Mouse (Mus musculus) cerebellum, postnatal 4 days (tissue): ENCODE measurements at regions not wholly inside any gene's neighbourhood (a gene's known extent, or its start where the extent isn't known, plus 50 kb on each side); places are given as distances from the start of the nearest gene placed in this dataset.
A peak's percentile ranks its signal among the peaks of the same experiment; 100 is the strongest.

ENCODE experiments used
- DNase-seq, 2 experiments: peaks; one replicate each; pipeline ENCODE4 v3.0.0; 2022; ENCODE audit warnings: low spot score in 2 of 2, mixed read lengths in 1 of 2

GRCm38 (mm10) chr1:193649400-193649799, 279.3 kb upstream of the Camk1g start:
- no peak for DNase-seq

GRCm38 (mm10) chr1:193647371-193648270, 277.5 kb upstream of the Camk1g start:
- no peak for DNase-seq

DNA sequence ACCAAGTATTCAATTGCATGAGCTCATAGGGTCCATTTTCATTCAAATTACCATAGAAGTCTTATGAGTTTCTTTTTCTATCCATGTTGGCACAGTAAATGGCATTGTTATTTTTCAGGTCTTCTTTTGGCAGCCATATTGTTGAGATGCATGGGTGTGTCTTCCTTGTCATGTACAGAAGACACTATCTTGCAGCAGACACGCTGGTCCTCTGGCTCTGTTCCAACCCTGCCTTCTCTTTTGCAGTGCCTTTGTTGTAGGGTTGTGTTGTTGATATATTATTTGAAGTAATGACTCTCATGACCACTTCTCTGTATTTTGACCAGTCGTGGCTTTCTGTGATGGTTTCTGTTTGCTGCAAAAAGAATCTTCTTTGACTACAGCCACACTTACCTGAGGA, 274.4 kb upstream of the Camk1g start:
- no peak for DNase-seq

DNA sequence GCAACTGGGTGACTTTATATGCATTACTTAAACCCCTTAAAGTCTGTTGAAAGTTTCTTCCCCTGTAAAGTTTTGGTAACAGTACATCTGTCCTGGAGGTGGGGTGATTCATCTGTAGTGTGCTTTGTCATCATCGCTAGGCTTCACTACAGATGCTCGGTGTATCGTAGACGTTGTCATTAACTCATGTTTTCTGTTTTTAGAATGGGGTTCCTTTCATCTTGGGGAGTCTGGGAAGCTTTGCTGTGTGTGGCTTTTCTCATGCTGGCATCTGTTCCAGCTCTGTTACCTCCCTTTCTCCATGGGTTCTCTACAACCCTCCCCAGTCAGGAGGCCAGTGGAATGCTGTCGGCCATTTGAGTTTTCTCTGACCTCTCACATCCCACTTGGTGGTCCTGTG, 266.4 kb upstream of the Camk1g start:
- no peak for DNase-seq

DNA sequence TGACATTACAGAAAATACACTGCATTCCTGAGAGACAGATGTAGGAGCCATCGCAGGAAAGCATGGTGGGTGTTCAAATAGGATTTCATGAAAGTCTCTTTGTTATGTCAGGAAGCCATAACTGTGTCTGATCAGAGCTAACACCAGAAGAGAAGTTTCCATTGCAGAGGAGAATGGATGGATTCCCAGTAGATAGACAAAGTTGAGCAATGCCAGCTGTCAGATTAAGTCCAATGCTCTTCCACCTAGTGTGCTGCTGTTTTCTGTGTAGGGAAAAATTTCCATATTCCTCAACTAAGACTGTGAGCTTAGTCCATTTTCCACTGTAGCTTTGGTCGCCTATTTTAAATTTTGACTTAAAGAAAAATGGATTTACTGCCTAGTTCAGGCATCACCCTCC, 262.0 kb upstream of the Camk1g start:
- DNase-seq = no peak

DNA sequence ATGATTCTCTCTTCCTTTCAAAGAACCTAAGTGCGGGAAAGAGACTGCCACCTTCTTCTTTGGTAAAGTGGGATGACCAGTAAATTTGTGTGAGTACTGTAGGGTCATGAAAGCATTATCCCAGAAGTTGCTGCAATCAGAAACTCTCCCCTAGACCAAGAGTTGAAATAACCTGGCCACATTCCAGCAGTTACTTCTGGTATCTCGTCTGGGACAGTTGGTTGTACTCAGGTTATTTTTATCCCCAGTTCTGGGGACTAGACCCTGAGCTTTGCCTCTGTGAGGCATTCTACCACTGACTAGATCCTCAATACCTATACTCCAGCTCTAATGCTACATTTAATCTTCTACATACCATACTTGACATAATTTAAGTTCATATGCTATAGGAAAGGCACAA, 259.8 kb upstream of the Camk1g start:
- no peak for DNase-seq

GRCm38 (mm10) chr1:193626924-193627849, 257.1 kb upstream of the Camk1g start:
- no peak for DNase-seq

DNA sequence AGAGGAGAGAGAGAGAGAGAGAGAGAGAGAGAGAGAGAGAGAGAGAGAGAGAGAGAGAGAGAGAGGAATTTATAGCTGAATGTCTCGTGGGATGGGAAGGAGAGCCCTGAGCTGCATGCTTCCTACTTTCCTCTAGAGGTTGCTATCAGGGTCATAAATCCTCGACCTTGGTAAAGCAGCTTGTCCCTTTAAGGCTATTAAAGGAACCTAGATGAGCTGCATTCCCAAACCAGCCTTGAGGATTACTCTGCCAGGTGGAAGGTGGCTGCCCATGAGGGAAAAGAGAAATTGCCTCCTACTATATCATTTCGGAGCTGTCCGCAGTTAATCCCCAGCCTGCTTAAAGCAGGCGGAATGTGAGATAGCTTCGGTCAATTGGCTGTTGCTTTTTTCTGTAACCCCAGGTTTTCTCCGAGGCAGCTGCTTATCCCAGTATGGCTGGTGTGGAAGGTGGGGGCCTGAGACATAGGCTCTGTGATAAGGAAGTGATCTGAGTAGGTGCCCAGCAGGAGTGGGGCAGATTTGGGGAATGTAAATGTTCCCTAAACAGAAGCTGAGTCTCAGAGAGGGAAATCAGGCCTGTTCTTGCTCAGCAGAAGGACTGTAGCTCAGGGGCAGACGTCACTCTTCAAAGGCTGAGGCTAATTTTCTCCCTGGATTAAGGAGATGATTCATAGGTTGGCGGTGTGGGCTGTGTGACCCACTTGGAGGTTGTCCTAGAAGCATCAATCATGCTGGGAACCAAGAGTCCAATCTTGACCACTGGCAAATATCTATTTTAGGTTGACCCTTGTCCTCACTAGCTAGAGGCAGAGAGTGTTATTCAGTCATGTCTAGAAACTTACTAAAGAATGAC, 255.2 kb upstream of the Camk1g start:
- no peak for DNase-seq

DNA sequence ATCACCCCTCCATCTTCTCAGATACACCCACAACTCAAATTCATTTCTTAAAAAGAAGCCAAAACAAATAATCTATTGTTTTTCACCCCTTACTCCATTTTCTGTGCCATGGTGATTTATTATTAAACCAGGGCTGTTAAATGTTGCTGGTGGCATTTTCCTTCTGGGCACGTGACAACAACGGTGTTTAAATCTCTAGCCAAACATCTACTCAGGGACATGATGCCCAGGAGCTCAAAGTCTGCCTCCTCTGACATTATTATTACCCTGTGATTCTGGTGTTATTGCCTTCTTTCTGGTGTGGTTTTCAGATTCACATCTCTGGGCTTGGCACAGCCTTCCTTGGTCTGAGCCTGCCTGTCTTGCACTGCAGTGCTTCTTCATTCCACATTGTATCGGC, 253.5 kb upstream of the Camk1g start:
- DNase-seq = no peak

DNA sequence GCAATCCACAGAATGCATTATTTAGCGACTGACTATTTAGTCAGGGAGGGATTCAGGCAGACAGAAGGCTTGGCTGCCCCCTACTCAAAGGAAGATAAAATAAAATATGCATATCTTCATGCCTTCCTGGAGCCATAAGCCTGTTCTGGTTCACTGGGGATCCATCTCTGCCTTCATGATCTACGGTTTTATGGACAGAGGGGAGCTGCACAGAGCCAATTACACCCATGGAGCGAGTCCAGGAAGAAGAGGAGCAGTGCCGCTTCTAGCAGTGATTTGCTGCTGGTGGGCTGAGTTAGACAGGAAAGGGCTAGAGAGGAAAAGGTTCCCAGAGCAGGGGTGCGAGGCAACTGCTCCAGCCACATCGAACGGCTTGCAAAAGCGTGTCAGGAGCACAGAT, 248.2 kb upstream of the Camk1g start:
- DNase-seq = no peak

- DNase-seq = no peak
These were observed 240.4 kb upstream of the Camk1g start for GRCm38 (mm10) chr1:193610471-193610870.

DNA sequence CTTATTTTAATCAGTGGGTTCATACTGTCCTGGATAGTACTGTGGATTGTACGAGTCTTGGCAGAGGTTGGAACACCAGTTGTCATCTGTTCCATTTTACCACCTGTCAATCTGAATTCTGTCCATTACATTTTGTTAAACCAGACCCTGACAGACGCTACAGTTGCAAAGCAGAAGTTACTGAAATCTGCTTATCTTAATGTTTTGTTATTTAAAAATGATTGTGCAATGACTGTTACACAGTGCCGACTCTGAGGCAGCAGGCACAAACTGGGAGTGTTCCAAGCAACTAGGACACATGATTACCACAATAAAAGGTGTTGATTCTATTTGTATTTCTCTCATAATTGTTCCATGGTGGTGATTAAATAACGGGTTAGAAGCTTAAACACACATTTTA, 229.8 kb upstream of the Camk1g start:
- no peak for DNase-seq

DNA sequence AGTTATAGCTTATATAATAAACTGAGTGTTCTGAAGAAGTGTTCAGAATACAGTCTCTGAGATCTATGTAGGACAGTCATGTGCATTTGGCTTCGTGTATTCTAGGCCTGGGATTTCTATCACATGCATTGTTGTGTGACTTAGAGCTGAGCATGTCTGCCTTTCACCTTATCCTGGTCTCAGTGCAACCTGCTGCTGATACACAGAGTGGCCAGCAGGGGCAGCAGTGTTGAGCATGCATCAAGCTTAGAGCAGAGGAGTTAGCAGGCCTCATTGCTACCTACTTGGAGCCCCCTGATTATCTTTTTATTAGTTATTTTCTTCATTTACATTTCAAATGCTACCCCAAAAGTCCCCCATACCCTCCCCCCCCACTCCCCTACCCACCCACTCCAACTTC, 229.1 kb upstream of the Camk1g start:
- no peak for DNase-seq

- no peak for DNase-seq
These were observed 220.3 kb upstream of the Camk1g start for GRCm38 (mm10) chr1:193590301-193590829.

DNA sequence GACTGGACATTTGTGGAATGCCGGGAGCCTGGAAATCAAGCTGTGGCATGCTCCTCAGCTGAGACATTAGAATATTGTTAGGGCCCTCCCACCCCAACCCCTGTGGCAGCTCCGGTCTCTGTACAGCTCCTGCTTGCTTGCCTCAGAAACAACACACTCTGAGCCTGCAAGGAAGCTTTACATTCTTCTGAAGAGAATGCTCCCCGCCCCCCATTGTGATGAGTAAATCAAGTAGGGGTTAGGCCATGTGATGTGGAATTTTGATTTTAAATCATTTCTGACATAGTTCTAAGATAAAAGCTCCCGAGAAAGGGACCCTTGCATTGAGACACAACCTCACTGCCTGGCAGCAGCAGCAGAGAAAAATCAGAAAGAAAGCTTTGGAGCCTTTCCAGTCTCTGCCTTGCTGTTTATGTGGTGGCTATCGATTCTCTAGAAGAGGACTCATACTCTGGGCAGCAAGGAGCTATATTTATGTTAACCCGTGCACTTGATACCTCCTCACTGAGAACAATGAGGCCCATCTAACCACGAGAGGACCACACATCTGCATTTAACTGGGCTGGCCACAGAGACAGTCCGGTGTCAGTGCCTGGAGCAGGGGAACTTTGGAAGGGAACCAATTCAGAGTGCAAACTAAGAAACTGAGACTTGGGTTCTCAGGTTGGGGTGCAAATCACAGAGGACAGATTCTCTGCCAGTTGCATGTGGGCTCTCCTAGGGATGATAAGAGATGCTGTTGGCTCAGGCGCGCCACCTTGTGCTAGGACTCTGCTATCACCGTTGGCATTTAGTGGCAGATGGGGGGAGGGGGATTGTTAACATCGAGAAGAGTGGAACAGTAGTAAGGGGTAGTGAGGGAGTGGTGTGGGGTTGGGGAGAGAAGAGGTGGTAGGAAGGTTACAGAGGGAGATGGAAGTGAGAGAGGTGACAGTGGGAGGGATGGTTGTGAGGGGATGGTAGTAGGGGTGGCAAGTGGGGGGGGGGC, 218.7 kb upstream of the Camk1g start:
- peak; percentile 62 to 75 for DNase-seq

- no peak for DNase-seq
These were observed 217.2 kb upstream of the Camk1g start for GRCm38 (mm10) chr1:193587317-193587716.

GRCm38 (mm10) chr1:193586896-193587295, 216.8 kb upstream of the Camk1g start:
- DNase-seq = no peak

DNA sequence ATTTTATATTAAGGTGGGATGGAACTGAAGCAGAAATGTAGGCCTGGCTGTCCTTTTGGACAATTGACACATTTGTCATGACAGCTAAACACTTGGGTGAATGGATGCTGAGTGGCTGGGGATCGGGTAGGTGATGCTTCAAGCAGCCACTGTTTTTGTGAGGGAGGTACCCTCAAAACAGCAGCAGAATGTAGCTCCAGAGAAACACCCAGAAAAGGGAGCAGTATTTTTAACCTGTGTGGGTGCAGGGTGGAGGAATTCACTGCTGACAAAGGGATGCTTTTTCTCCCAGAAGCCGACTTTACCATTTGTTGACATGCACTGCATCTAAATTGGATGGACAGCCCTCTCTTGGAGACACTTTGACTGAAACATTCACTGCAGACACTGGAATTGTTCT, 213.7 kb upstream of the Camk1g start:
- no peak for DNase-seq

DNA sequence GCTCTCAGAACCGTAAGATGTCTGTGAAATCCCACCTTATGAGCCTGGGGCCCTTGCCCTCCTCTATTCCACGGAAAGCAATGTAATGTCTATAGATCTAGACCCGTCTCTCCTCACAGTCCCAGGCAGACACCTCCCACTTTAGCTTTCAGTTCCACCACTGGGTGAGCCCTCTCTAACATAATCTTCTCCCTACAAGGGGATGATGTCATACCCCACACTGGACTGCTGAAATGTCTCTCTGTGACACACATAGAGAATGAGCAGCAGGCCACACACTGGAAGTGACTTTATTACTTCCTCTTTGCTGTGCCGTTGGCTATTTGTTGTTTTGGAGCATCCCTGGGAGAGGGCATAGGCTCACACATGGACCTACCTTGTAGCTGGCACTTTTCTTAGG, 210.3 kb upstream of the Camk1g start:
- DNase-seq = no peak

- DNase-seq = no peak
These were observed 209.6 kb upstream of the Camk1g start for GRCm38 (mm10) chr1:193579671-193580070.
